Mouse (Mus musculus) G1E (cell line): ENCODE measurements at regions not wholly inside any gene's neighbourhood (a gene's known extent, or its start where the extent isn't known, plus 50 kb on each side); places are given as distances from the start of the nearest gene placed in this dataset.

ENCODE experiments used
- CTCF ChIP-seq: IDR thresholded peaks from 2 replicates; pipeline ENCODE4 v1.5.1; 2012; ENCODE audit warnings: low read depth, low read length, inconsistent platforms, mixed read lengths
- GATA1 ChIP-seq: IDR thresholded peaks from 2 replicates; pipeline ENCODE4 v1.6.1; 2012; ENCODE audit warnings: borderline replicate concordance, low read length, inconsistent platforms, mixed read lengths
- TAL1 ChIP-seq: conservative IDR thresholded peaks from 2 replicates; pipeline ENCODE4 v1.6.1; 2012; ENCODE audit warnings: low read depth, low read length, inconsistent platforms, mixed read lengths

DNA sequence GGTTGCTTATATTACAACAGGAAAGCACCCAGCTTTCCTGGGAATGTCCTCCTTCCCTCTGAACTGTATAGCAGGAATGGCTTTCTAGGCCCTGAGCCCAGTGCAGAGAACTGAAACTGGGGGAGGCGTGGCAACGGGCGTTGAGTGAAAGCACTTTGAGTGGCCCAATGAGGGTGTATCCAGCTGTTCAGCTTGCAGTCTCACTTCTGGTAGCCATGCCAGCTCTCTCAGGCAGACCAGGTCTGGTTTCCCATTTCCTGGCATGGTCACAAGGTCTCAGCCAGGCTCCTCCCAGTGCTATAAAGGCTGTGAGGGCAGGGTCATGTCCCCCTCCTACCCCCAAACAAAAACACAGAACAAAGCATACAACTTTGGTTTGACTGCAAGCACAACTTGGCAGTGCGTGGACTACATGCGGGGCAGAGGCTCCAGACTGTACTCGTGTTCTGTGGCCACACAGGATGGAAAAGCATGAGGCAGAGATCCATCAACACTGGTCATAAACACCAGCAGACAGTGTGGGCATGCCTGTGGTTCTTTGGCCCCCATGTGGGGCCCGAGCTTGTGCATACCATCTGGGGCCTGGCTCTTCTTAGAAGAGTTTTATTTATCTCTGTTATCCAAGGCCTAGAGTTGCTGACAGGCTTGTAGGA, 69.1 kb upstream of the Thpo start:
- TF ChIP-seq CTCF (no peak), TAL1 (no peak), GATA1 (no peak)
